Mouse (Mus musculus) right cerebral cortex, adult 2 months (tissue): ENCODE measurements around the gene Rnf39.

Experiments used
- DNase-seq, 2 experiments: peaks; one replicate each; pipeline ENCODE4 v3.0.0; 2021 to 2022; ENCODE audit warnings: low spot score in 2 of 2

Rnf39 gene

DNA sequence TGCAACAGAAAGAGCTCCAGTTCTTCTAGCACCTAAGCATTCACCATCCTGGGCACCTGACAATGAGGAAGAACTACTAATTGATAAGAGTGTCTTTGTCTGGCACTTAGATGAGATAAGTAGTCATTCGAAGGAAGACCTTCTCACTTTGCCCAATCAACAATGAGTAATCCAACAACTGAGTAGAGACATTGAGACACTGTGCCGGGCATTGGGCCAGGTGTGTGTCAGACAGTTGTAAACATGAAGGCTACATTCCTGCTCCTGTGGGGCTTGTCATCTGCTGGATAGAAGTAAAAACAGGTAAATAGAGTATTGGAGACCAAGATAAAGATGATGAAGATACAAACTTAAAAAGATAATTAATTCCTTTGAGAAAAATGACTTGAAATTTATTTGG, 4.7 kb upstream of the Rnf39 start:
- no peak for DNase-seq

DNA sequence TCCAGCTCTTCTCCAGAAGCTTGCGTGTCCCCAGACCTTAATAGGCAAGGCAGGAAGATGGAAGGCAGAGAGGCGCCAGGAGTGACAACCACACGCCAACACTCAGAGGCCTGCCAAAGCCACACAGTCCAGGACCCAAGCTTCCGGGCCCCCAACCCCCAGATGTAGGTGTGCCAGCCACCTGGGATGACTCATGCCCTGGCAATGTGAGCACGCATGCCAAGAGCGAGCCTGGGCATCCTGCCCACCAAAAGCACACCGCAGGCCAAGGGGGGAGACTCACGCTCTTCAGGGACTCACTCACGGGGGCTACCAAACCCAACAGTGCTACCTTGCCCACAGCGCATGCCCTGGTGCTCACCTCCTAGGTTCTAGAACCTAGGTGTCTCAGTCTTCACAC, 327 bp upstream of the Rnf39 start:
- DNase-seq: peak; percentile 61 to 69

DNA sequence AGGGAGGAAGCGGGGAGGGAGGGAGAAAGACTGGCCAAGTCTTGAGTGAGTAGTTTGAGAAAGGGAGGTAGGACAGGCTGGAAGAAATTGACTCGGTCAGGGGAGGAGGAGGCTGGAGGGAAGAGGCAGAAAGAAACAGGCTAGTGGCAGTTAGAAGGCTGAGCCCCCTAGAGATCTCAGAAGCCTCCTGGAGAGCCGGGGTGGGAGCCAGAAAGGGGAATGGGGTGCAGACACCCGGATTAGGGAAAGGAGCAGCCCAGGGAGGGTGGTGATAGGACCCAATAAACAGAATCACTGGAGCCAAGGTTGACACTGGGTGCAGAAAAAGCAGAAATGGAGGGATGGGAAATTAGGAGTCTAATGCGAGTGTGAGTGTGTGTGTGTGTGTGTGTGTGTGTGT, 973 bp downstream of the Rnf39 start:
- DNase-seq: no peak

DNA sequence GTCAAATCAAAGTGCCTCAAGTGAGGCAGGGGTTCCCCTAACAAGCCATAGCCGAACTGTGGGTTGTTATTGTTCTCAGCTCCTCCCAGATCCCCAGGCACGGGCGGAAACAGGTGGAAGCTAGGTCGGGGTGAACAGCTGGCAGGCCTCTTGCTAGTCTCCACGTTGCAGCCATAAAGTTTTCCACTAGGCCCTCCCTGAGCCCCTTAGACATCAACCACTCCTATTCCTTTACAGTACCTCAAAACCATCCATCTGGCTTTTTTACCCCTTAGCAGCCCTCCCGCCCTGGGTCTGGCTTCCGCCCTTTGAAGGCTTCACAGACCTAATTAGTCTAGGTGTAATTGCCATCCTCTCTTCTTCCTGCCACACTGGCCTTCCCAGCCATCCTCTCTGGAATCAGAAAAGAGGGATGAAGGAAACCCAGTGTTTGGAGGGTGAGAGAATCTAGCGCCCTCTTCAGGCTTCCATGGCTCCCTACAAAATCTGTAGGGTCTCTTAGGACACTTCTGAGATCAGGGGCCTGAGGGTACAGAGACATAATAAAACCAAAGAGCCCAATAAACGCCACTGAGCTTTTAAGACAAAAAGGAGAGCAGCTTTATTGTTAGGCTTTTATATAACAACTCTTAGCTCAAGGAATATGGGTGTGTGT, 1.5 kb downstream of the Rnf39 start:
- DNase-seq: no peak

DNA sequence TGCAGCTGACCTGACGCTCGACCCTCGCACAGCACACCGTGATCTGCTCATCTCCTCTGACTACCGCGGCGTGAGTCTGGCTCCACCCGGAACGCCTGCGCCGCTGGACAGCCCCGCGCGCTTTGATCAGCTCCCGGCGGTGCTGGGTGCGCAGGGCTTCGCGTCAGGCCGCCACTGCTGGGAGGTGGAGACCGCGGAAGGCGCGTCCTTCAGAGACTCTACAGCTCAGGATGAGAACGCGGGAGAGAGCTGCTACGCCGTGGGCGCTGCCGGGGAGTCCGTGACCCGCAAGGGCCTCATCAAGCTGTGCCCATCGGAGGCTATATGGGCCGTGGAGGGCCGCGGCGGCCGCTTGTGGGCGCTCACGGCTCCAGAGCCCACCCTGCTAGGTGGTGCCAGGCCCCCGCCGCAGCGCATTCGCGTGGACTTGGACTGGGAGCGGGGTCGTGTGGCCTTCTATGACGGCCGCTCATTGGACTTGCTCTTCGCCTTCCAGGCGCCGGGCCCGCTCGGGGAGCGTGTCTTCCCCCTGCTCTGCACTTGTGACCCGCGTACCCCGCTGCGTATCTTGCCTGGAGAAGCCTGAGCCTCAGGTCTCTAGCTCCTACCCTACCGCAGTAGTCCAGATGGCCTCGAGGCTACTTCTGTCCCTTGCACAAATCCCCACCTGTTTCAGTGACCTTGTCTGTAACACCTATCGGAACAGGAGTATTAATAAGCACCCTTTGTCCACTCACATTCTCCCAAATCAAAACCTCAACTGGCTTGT, 4.5 kb downstream of the Rnf39 start:
- peak; percentile 62 to 64 for DNase-seq

DNA sequence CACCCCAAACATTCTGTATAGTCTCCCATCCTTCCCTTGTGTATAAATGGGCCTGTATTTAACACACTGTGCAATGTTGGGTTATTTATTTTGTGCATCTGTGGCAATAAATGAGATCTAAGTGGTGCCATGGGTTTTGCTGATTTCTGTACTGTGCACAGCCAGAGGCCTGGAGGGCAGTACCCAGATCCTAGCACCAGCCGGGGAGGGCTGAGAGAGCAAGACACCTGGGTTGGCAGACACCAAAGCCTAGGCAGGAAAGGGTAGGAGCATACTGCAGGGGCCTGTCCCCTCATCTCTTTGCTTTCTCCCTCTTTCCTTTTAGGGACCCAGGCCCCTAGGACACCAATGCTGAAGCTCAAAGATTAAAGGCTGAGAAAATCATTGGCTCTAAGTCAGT, 5.6 kb downstream of the Rnf39 start:
- DNase-seq: no peak

DNA sequence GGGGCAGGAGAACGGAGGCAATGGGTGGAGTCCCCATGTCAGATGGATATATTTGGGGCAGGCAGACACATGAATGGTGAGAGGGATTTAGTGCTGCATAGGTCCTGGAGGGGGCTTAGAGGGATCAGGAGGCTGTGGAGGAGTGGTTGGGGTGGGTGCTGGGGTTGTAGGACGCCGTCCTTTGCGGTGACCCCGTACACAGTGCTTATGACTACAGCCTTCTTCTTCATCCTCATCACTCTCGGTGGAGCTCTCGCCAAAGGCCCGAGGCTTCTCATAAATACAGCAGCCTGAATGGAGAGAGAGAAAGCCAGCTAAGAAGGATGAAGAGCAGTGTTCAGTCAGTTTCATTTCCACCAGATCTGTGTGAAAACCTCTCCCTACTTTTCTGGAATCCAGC, 6.5 kb downstream of the Rnf39 start:
- no peak for DNase-seq

DNA sequence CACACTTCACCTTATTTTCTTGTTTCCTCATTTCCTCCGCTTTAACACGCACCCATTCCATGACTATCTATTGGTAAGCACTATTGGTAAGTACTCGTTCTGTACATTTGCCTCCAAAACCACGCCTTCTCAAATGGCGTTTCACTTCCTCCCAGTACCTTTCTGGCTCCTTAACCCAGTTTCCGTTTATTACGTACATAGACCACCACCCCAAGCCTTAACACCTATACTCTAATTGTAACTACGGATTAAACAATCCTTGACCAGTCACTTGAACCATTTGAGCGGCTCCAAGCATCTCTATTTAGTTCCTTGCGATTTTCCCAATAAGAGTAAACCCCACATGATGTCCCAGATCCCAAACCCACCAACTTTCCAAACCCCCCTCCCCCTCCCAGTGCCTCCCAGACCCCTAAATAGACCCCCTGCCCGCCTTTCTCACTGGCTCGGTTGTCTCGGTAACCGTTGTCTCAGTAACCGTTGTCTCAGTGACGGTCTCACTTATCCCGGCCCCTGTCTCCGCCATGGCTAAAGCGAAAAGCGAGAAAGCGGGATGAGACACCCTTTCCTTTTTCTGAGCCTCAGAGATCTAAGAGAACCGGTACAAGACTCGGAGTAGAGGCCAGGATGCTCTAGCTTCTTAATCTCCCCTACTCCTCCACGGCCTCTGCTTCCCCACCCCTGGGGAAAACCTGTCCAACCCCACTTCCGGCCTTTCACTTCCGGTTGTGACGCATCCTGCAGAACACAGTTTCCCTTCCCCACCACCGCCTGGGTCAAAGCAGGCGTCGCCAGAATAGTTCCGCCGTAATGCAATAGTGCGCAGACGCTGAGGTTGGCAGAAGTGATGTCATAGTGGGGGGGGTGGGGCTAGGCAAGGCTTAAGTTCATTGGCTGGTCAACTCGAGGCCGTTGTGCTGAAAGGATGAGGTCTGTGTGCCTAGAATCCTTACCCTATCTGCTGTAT, 8.5 kb downstream of the Rnf39 start, which contains the start of gene Ppp1r11:
TSS of gene Ppp1r11 (minus strand) at position 761 of the 967 bp plus-strand sequence.
- DNase-seq: peak; percentile 96 to 97

DNA sequence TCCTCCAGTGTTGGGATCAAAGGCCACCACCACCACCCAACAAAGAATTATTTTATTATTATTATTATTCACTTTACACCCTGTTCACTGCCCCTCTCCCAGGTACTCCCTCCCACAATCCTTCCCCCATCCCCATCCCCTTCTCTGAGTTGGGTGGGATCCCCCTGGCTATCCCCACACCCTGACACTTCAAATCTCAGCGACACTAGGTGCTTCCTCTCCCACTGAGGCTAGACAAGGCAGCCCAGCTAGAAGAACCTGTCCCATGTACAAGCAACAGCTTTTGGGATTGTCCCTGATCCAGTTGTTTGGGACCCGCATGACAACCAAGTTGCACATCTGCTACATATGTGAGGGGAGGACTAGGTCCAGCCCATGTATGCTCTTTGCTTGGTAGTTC, 9.9 kb downstream of the Rnf39 start:
- no peak for DNase-seq

DNA sequence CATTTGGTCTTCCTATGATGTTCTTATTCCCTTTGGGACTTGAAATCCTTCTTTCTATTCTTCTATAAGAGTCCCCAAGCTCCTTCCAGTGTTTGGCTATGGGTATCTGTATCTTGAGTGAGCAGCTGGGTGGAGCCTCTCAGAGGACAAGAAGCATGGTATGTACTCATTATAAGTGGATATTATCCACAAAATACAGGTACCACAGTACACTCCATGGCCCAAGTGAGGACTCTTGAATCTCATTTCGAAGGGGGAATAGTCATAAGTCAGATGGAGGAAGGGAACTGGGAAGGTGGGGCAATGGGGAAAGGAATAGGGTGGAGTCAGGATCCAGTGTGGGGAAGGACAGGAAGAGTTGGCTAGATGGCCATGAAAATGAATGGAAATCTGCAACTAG, 10.3 kb downstream of the Rnf39 start:
- no peak for DNase-seq

DNA sequence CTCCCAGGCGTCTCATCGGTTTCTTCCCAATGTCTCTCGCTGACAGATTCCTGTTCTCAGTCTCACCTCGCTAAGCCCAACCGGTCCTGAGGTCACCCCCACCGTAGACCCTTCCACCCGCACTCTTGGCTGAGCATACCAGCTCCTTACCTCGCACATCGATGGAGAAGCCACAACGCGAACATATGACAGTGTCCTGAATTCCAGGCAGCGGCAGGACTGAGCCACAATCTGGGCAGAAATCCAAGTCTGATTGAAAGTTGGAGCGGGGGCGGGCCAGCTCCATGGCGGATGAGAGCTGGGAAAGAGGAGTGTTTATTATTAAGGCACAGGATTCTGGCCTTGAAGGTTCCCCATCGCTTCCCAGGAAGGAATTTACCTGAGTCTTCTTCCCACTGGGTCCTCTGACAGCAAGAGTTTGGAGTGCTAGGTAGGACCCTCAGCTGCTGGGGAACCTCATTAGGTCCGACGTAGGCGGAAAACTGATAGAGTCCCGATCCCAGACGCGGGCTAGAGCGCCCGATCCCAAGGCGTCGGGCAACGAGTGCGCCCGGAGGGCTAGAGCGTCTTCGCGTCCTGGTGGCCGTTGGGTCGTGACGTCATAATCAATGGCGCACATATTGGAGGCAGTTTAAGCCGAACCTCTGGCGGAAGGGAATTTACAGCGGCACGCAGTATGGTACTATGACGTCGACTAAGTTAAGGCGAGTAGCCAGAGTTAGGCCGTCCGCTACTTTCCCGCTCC, 15.5 kb downstream of the Rnf39 start, which contains the start of the genes Znrd1 and Znrd1as:
TSS of gene Znrd1 (minus strand) at position 561 of the 745 bp plus-strand sequence.
TSS of gene Znrd1as (plus strand) at position 594 of the 745 bp plus-strand sequence.
- DNase-seq: peak; percentile 96 to 97

DNA sequence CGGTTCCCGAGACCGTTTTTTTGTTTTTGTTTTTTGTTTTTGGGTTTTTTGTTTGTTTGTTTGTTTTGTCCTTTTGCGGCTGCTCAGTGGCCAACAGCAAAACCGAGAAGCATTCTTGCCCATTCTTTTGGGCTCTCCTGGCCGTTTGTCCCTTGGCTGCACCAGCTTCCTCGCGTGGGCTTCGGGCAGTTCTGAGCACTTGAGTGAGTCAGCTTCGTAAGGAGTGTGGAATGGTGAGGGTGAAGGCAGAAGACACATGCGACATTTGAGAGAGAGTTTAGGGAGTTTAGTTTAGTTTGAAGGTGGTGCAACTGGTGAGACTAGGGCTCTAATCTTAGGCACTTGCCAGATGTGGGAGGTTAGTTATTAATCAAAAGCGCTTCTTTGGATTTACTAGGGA, 16.2 kb downstream of the Rnf39 start:
- no peak for DNase-seq

DNA sequence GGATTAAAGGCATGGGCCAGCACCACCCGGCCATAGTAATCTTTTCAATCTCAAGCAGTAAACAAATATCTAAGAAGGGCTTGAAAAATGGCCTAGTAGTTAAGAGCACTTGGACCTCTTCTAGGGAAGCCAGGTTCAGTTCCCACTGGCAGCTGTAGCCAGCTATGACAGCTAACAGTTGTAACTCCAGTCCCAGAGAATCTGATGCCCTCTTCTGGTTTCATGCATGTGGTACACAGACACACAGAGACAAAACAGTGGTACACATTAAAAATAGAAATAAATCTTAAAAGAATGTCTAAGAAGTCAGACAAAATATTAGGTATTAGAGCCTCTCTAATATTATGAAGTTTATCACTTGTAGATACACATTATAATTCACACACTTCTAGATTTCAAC, 18.4 kb downstream of the Rnf39 start:
- DNase-seq: no peak

DNA sequence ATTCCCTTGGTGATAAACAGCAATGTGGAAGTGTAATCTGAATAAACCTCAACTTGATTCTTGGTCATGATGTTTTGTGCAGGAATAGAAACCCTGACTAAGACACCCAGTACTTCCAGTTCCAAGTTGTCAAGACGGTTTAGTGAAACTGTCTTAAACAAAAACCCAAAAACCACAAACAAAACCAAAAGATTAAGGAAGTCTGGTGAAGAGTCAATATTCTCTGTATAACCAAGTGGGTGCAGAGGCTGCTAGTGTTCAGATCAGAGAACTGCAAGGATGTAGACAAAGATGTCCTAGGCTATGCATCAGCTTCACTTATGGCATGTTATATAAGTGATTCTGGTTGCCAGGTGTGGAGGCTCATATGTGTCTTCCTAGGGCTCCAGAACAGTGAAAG, 24.2 kb downstream of the Rnf39 start:
- no peak for DNase-seq

DNA sequence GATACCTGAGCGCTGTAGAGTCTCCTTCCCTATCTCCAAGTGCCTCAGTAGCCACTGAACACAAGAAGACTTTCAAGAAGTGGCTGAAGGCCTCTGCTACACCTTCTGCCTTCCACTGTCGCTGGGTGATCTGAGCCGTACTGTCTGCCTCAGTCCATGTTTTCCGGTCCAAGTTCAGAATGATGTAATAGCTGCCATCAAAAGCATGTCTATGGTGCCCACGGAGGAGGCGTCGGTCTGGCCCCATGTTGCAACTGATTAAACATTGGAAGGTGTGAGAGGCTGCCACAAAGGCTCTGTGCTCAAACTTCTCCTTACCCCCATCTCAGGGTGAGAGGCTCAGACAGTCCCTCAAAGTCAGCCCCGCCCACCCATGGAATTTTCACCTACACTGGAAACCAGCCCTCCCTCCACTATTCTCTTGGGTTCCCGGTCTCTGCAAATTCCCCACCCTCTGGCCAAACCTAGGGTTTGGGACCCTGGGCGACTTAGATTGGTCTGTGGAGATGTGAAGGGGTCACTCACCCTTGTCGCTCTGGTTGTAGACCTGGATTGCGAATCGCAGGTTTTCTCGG, 27.7 kb downstream of the Rnf39 start:
- no peak for DNase-seq

DNA sequence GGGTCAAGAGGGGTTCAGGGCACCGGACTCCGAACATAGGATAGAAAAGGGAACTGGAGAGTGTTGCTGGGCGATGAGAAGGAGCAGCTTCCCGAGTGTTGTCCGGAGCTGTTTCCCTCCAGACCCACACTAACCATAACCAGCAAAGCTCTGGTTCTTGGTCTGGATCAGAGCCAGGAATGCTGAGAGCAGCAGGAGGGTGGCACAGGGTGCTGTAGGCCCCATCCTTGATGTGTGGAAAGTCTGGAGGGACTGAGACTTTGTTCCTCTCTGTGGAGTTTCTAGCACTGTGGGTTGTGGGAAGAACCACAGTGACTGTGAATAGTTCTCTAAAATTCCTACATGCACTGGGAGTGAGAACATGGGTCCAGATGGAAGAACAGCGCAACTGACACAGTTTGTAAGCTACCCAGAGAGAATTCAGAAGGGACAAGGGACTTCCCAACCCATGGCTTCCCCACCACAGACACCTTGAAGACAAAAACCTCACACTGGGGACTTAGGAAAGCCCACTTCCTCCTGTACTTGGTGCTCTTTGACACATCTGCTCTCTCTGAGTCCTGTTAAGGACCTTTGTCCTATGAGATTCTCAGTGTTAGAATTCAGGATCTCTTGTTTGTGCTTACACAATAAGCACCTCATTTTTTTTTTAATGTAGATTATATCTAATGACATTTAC, 28.6 kb downstream of the Rnf39 start:
- DNase-seq: no peak

DNA sequence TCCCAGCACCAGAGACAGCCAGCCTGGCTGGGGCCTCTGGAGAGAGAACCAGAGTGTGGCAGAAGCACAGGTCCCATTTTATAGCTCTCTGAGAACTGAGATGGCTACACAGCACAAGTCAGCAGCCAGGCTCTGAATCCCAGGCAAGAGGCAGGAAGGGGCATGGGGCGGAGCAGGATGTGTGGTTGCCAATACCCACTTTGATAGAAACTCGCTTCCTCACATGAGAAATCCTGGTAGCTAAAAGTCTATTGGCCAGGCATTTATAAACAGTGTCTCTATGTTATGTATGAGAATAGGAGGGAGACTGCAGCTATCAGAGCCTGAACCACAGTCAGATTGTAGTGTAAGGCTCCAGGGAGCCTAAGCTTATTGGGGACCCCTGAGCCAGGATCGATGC, 30.1 kb downstream of the Rnf39 start:
- no peak for DNase-seq

DNA sequence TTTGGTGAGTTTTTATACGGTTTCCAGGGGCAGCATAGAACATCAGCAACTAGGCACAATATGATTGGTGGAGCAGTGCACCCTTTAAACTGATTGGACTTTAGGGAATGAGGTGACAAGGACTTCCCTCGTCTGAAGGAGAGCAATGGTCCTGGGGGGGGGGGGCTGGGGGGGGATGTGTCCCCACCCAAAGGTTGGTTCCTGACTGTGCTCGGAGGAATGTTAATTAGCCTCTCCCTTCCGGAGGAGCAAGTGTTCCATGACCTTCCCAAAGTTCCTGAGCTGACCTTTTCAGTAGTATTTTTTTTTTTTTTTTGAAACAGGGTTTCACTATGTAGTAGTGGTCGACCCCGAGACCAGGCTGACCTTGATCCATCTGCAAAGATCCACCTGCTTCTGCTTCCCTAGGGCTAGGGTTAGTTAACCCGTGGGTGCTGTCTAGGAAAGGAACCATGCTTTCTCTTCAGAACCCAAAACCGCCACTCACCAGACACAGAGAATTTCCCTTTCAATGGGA, 30.6 kb downstream of the Rnf39 start:
- no peak for DNase-seq

DNA sequence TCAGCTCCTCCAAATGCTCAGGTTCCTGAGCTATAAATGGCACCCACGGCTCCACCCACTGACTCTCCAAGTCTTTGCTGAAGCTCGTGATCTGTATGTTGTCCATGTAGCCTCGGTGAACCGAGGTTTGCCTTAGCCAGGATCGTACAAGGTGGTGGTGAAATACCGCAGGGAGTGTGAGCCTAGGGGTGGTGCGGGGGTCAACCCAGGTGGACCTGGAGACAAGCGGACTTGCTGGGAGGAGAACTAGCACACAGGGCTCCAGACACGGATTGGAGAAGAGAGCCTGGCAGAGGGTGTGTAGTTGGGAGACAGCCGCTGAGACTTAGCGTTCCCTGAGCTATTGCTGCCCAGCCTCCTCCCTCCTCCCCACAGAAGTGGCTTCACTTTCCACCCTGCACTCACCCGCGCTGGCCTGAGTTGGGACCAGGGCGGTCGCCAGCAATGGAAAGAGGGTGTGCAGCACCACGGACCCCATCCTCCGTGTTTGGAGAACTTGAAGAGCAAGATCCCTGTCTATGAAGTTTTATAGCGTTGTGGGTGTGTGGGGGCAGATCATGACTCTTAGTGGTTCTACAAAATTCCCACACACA, 38.6 kb downstream of the Rnf39 start, which contains the start of gene 2410137M14Rik:
TSS of gene 2410137M14Rik (minus strand) at position 17 of the 593 bp plus-strand sequence.
- DNase-seq: peak; percentile 42 to 55

DNA sequence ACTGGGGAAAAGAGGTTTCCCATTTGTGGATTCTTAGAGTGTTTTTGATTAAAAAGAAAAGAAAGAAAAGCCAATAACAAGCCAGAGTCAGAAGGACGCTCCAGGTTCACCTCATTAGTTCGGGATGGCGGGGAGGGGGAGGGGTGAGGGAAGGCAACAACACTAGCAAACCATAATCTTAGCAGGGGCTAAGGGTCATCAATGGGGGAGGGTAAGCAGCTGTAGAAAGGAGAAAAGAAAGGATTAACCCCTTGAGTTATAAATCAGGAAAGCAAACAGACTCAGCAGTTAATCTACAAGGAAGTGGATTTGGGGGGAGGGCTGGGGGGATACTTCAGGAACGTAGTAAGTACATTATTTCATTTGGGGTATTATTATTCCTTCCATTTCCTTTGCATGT, 39.1 kb downstream of the Rnf39 start:
- no peak for DNase-seq
